Mouse (Mus musculus): ENCODE results near the gene Slc2a9. TPM values are rescaled to one million over a fixed set of nuclear protein-coding genes. Genes with fewer than 3 reads are reported as not detected.

Slc2a9 gene
- polyA plus RNA-seq (2012; rRNA removed): 3.2 and 3.3 TPM in 2 replicates

DNA sequence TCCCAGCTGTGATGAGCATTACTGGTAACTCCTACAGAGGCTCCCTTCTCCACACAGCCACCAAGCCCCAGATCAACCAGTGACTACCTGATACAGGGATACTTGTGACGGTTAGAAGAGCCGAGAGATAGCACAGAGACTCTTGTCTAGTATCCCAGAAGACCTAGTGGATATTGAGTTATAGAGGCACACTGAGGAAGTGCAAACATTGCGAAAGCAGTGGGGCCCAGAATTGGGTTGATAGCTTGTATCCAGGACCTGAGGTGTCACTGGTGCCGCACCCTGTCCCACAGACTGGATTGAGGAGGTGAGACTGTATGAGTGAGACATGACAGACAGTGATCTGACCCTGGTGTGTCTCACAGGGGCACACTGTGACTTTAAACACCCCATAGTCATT is at the start of gene Slc2a9:
TSS of gene Slc2a9 (minus strand) at position 152 of the 400 bp plus-strand sequence.
- TF ChIP-seq CTCF (IDR thresholded peaks at IDR 0.05; ENCODE audit: extremely low read depth, insufficient read depth, insufficient read length, insufficient replicate concordance) (no peak), POLR2A (IDR thresholded peaks at IDR 0.05; ENCODE audit: low read depth, low read length) (no peak)
- H3K4me3 ChIP-seq (ENCODE audit: extremely low read depth, insufficient read depth, insufficient read length): no peak within 1 kb of the TSS
- no peak for DNase-seq (ENCODE audit: low read depth in 1 of 2, low spot score in 2 of 2)
- H3K27ac ChIP-seq (ENCODE audit: insufficient read depth, low read length): no peak within 1 kb of the TSS
- H3K4me1 ChIP-seq (ENCODE audit: control insufficient read depth, insufficient read depth, insufficient read length): peaks cover 3% of the 10 kb centered on the region; the same call in 1 of the 2 replicates
- H3K36me3 ChIP-seq (ENCODE audit: control insufficient read depth, insufficient read depth, low read length): no peaks in the 10 kb centered on the region
- 80% methylated on average over 4 of the region's 4 CpGs for WGBS
- no peaks in the 10 kb centered on the region for H3K27me3 ChIP-seq (ENCODE audit: control insufficient read depth, insufficient read depth, low read length)

DNA sequence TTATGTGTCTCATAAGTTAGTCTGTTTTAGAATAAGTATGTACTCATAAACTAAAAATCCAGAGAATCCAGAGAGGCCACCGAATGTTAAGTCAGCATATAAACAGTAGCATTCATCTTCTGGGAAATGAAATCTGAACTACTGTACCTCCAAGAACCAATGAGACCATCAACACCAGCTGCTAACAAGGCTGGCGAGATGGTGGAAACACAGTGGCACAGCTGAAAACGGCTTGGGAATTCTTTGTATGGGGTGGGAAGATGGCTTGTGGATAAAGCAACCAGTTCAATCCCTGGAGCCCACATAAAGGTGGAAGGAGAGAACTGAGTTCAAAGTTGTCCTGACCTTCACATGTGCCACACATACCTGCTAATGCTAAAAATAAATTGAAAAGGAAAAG is 49.7 kb upstream of the Slc2a9 start:
- Histone ChIP-seq H3K27me3 (ENCODE audit: control insufficient read depth, insufficient read depth, low read length) (no peaks in the 10 kb centered on the region), H3K4me1 (ENCODE audit: control insufficient read depth, insufficient read depth, insufficient read length) (no peaks in the 10 kb centered on the region; the same call in 1 of the 2 replicates), H3K4me3 (ENCODE audit: extremely low read depth, insufficient read depth, insufficient read length) (no peak overlapping the region), H3K36me3 (ENCODE audit: control insufficient read depth, insufficient read depth, low read length) (peaks cover 45% of the 10 kb centered on the region), H3K27ac (ENCODE audit: insufficient read depth, low read length) (no peak overlapping the region)
- no peak for DNase-seq (ENCODE audit: low read depth in 1 of 2, low spot score in 2 of 2)
- WGBS: 86% methylated on average over 3 of the region's 3 CpGs
- TF ChIP-seq CTCF (IDR thresholded peaks at IDR 0.05; ENCODE audit: extremely low read depth, insufficient read depth, insufficient read length, insufficient replicate concordance) (no peak), POLR2A (IDR thresholded peaks at IDR 0.05; ENCODE audit: low read depth, low read length) (no peak)

DNA sequence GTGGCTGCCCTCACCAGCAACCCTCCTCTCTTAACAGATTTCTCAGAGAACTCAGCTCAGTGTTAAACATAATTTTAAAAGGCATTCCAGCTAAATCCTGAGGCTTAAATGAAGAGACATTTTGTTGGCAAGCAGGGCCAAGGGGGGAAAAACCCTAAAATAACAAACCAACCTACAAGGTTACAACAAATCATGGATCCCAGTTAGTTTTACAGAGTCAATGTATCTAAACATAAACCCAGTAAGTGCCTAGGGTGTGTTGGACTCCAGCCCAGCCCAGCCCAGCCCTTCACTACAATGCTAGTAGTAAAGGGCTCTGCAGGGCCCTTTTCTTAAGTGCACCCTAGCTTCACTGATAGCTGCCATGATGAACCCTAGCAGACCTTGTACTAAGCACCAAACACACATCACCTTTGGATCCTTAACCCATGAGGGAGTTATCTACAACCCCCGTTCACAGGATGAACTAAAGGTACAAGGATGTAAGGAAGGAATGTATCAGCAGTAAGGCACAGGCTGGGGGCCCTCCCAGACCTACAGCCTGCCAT is 47.4 kb upstream of the Slc2a9 start:
- Histone ChIP-seq H3K4me3 (ENCODE audit: extremely low read depth, insufficient read depth, insufficient read length) (no peak overlapping the region), H3K27me3 (ENCODE audit: control insufficient read depth, insufficient read depth, low read length) (no peaks in the 10 kb centered on the region), H3K27ac (ENCODE audit: insufficient read depth, low read length) (no peak overlapping the region), H3K4me1 (ENCODE audit: control insufficient read depth, insufficient read depth, insufficient read length) (no peaks in the 10 kb centered on the region; the same call in 1 of the 2 replicates), H3K36me3 (ENCODE audit: control insufficient read depth, insufficient read depth, low read length) (peaks cover 54% of the 10 kb centered on the region)
- TF ChIP-seq CTCF (IDR thresholded peaks at IDR 0.05; ENCODE audit: extremely low read depth, insufficient read depth, insufficient read length, insufficient replicate concordance) (no peak), POLR2A (IDR thresholded peaks at IDR 0.05; ENCODE audit: low read depth, low read length) (no peak)
- 83% methylated on average over 1 of the region's 1 CpGs for WGBS
- no peak for DNase-seq (ENCODE audit: low read depth in 1 of 2, low spot score in 2 of 2)

- H3K4me1 ChIP-seq (ENCODE audit: control insufficient read depth, insufficient read depth, insufficient read length): no peaks in the 10 kb centered on the region; the same call in 1 of the 2 replicates
- no peak for DNase-seq (ENCODE audit: low read depth in 1 of 2, low spot score in 2 of 2)
- no peak overlapping the region for H3K4me3 ChIP-seq (ENCODE audit: extremely low read depth, insufficient read depth, insufficient read length)
- H3K27ac ChIP-seq (ENCODE audit: insufficient read depth, low read length): no peak overlapping the region
- TF ChIP-seq POLR2A (IDR thresholded peaks at IDR 0.05; ENCODE audit: low read depth, low read length) (no peak), CTCF (IDR thresholded peaks at IDR 0.05; ENCODE audit: extremely low read depth, insufficient read depth, insufficient read length, insufficient replicate concordance) (no peak)
- H3K27me3 ChIP-seq (ENCODE audit: control insufficient read depth, insufficient read depth, low read length): no peaks in the 10 kb centered on the region
- H3K36me3 ChIP-seq (ENCODE audit: control insufficient read depth, insufficient read depth, low read length): peaks cover 55% of the 10 kb centered on the region
- 92% methylated on average over 3 of the region's 3 CpGs for WGBS
Observed at GRCm38 (mm10) chr5:38549461-38549909, 46.5 kb upstream of the Slc2a9 start.

DNA sequence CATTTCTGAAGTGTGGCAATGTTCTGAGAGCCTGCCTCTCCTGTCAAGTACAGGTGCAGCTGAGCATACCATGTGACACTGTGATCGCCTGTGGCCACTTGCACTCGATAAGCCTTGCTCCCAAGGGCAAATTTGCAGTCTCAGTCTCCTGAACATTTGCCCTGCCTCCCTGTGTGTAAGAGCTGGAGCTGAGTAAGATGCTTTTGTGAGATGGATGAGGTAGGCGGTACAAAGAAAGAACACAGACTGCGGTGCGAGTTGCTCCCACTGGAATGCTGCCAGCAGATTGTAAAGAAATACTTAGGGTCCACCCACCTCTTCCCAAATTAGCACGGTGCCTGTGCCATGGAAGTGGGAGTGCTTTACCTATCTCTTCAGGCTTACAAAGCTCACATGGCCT is 44.4 kb upstream of the Slc2a9 start:
- H3K36me3 ChIP-seq (ENCODE audit: control insufficient read depth, insufficient read depth, low read length): peaks cover 71% of the 10 kb centered on the region
- no peaks in the 10 kb centered on the region for H3K4me1 ChIP-seq (ENCODE audit: control insufficient read depth, insufficient read depth, insufficient read length)
- no peak for TF ChIP-seq CTCF (IDR thresholded peaks at IDR 0.05; ENCODE audit: extremely low read depth, insufficient read depth, insufficient read length, insufficient replicate concordance)
- no peak for TF ChIP-seq POLR2A (IDR thresholded peaks at IDR 0.05; ENCODE audit: low read depth, low read length)
- no peak overlapping the region for H3K4me3 ChIP-seq (ENCODE audit: extremely low read depth, insufficient read depth, insufficient read length)
- no peak overlapping the region for H3K27ac ChIP-seq (ENCODE audit: insufficient read depth, low read length)
- no peaks in the 10 kb centered on the region for H3K27me3 ChIP-seq (ENCODE audit: control insufficient read depth, insufficient read depth, low read length)
- WGBS: 89% methylated on average over 6 of the region's 6 CpGs
- DNase-seq (ENCODE audit: low read depth in 1 of 2, low spot score in 2 of 2): no peak

DNA sequence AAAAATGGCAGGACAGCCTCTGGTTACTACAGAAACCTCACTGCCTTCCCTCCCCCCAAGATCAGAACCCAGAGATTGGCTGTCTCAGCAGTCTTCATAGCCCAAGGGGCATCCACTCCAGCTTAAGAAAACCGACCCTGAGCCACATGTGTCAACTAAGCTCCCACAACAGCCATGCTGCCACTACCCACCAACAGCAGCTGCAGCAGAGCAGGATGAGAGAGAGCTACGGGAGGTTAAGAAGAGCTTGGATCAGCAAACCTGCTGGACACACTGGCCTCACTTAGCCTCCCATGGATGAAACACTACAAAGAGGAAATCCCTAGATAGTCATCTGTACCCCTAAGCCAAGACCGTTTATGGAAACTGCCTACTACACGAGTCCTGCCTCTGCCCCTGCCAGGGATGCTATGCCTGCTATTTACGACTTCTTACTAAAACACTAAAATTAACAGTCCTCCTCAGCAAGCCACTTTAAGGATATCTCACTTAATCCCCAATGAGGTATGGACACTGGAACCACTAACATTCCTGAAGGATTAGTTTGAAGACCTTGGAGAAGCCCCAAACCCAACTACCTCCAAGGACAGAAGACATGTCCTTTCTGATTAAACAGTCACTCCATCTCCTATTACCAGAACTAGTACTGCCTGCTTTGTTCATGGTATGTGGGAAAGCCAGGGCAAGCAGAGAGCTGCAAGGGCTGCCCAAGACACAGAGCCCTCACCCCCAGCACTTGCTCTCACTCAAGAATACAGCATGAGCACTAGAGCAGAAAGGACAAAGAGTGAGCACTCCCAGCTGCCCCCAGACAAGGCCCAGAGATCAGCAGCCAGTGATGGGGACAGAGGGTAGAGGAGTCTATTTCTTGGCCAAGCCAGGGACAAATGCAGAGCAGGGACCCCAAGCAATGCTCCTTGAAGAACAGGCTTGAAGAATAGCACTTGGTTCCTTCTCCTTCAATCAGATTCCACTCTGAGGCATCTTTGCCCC is 41.8 kb upstream of the Slc2a9 start:
- H3K4me1 ChIP-seq (ENCODE audit: control insufficient read depth, insufficient read depth, insufficient read length): no peaks in the 10 kb centered on the region
- peaks cover 76% of the 10 kb centered on the region for H3K36me3 ChIP-seq (ENCODE audit: control insufficient read depth, insufficient read depth, low read length)
- no peak for TF ChIP-seq CTCF (IDR thresholded peaks at IDR 0.05; ENCODE audit: extremely low read depth, insufficient read depth, insufficient read length, insufficient replicate concordance)
- no peak for TF ChIP-seq POLR2A (IDR thresholded peaks at IDR 0.05; ENCODE audit: low read depth, low read length)
- DNase-seq (ENCODE audit: low read depth in 1 of 2, low spot score in 2 of 2): no peak
- WGBS: 80% methylated on average over 5 of the region's 5 CpGs
- no peaks in the 10 kb centered on the region for H3K27me3 ChIP-seq (ENCODE audit: control insufficient read depth, insufficient read depth, low read length)
- no peak overlapping the region for H3K4me3 ChIP-seq (ENCODE audit: extremely low read depth, insufficient read depth, insufficient read length)
- no peak overlapping the region for H3K27ac ChIP-seq (ENCODE audit: insufficient read depth, low read length)

Data from spleen, adult 2 months (tissue).